ENCODE assay signal across 8 mouse cellular contexts in genomic region chr9:64050513-64051065, GRCm38 (mm10). TPM values are rescaled to one million over a fixed set of nuclear protein-coding genes. Genes with fewer than 3 reads are reported as not detected.
DNase-seq lines count a peak whose midpoint lies in the region; ATAC-seq and TF ChIP-seq lines count a peak whose summit lies in the region.

No protein-coding gene starts in this region.

- H3K79me2 ChIP-seq in liver, adult 2 months (ENCODE audit: control insufficient read depth, insufficient read depth, low read length), result no peaks in the 10 kb centered on the region

- H3K4me2 ChIP-seq in heart, embryonic 12.5 days, result peak overlapping the region; percentile 67
- H3K4me2 ChIP-seq in stomach, embryonic 15.5 days, result peak overlapping the region; percentile 58

- no peak overlapping the region for H3K27ac ChIP-seq in kidney, adult 2 months (ENCODE audit: insufficient read depth, low read depth, low read length)
- peak overlapping the region; percentile 95 for H3K27ac ChIP-seq in heart, embryonic 12.5 days (ENCODE audit: poor library complexity, severe bottlenecking)
- H3K27ac ChIP-seq in liver, adult 2 months (replicated peaks; ENCODE audit: insufficient read depth, low read depth, low read length), result peak overlapping the region; percentile 74
- peak overlapping the region; percentile 62; the same call in 1 of the 2 replicates for H3K27ac ChIP-seq in stomach, embryonic 15.5 days

- no peak for ATAC-seq in heart, embryonic 12.5 days (ENCODE audit: insufficient number of reproducible peaks, low FRiP score)
- no peak for ATAC-seq in stomach, embryonic 15.5 days (ENCODE audit: insufficient read depth, low FRiP score, low read depth)

- H3K27me3 ChIP-seq in kidney, adult 2 months (replicated peaks; ENCODE audit: control insufficient read depth, insufficient read depth, low read length), result no peaks in the 10 kb centered on the region
- H3K27me3 ChIP-seq in heart, embryonic 12.5 days (replicated peaks), result no peaks in the 10 kb centered on the region
- H3K27me3 ChIP-seq in liver, adult 2 months (ENCODE audit: control insufficient read depth, insufficient read depth, low read length), result no peaks in the 10 kb centered on the region
- H3K27me3 ChIP-seq in stomach, embryonic 15.5 days (replicated peaks), result no peaks in the 10 kb centered on the region

- DNase-seq in kidney, adult 2 months, result peak; percentile 30
- no peak for DNase-seq in kidney, postnatal 14 days
- DNase-seq in adrenal gland, postnatal 14 days, result peak; percentile 75
- peak; percentile 70 for DNase-seq in liver, adult 2 months (ENCODE audit: extremely low read depth, low read depth, low spot score)
- no peak for DNase-seq in gastrocnemius, adult 8-10 months (ENCODE audit: low spot score in 2 of 2)
- DNase-seq in spleen, postnatal 10 days (ENCODE audit: low spot score in 2 of 2), result no peak

- H3K9ac ChIP-seq in heart, embryonic 12.5 days, result peak overlapping the region; percentile 57
- H3K9ac ChIP-seq in liver, adult 2 months (ENCODE audit: low read depth, low read length), result peak overlapping the region; percentile 3; the same call in 1 of the 2 replicates
- H3K9ac ChIP-seq in stomach, embryonic 15.5 days, result no peak overlapping the region

- H3K36me3 ChIP-seq in kidney, adult 2 months (ENCODE audit: control insufficient read depth, insufficient read depth, low read length), result no peaks in the 10 kb centered on the region
- no peaks in the 10 kb centered on the region for H3K36me3 ChIP-seq in heart, embryonic 12.5 days
- H3K36me3 ChIP-seq in liver, adult 2 months (ENCODE audit: control insufficient read depth, insufficient read depth, low read length), result no peaks in the 10 kb centered on the region
- H3K36me3 ChIP-seq in stomach, embryonic 15.5 days, result no peaks in the 10 kb centered on the region

- no peak for TF ChIP-seq POLR2A in kidney, adult 2 months (IDR thresholded peaks at IDR 0.05; ENCODE audit: low read depth, low read length)
- no peak for TF ChIP-seq POLR2A in liver, adult 2 months (IDR thresholded peaks at IDR 0.05; ENCODE audit: extremely low read depth, insufficient read depth, low read length)

- H3K4me3 ChIP-seq in kidney, adult 2 months (ENCODE audit: insufficient read depth, low read depth, low read length), result no peak overlapping the region
- H3K4me3 ChIP-seq in heart, embryonic 12.5 days, result peak overlapping the region; percentile 40; the same call in 1 of the 2 replicates
- no peak overlapping the region for H3K4me3 ChIP-seq in liver, adult 2 months (ENCODE audit: insufficient read depth, low read depth, low read length)
- peak overlapping the region; percentile 40 for H3K4me3 ChIP-seq in stomach, embryonic 15.5 days (replicated peaks)

- peaks cover 4% of the 10 kb centered on the region; the same call in 1 of the 2 replicates for H3K4me1 ChIP-seq in kidney, adult 2 months (ENCODE audit: control insufficient read depth, insufficient read depth, low read length)
- peaks cover 91% of the 10 kb centered on the region for H3K4me1 ChIP-seq in heart, embryonic 12.5 days (replicated peaks)
- H3K4me1 ChIP-seq in liver, adult 2 months (ENCODE audit: control insufficient read depth, insufficient read depth, low read length), result peaks cover 26% of the 10 kb centered on the region
- peaks cover 2% of the 10 kb centered on the region; the same call in 1 of the 2 replicates for H3K4me1 ChIP-seq in stomach, embryonic 15.5 days

- 45% methylated on average over 8 of the region's 8 CpGs for WGBS in kidney, adult 2 months
- WGBS in heart, embryonic 12.5 days, result 8% methylated on average over 8 of the region's 8 CpGs
- WGBS in liver, adult 2 months, result 10% methylated on average over 8 of the region's 8 CpGs
- 34% methylated on average over 8 of the region's 8 CpGs for WGBS in stomach, embryonic 15.5 days

- no peak for TF ChIP-seq CTCF in kidney, adult 2 months (conservative IDR thresholded peaks at IDR 0.05; ENCODE audit: insufficient read depth, insufficient read length, low read depth, low read length)
- TF ChIP-seq CTCF in liver, adult 2 months (IDR thresholded peaks at IDR 0.05; ENCODE audit: low read depth, low read length), result no peak

- H3K9me3 ChIP-seq in heart, embryonic 12.5 days (replicated peaks), result no peaks in the 10 kb centered on the region
- no peaks in the 10 kb centered on the region for H3K9me3 ChIP-seq in stomach, embryonic 15.5 days

RNA-seq across cellular contexts. Expression of gene Smad6, which starts 28.7 kb away (rescaled TPM):
- polyA plus RNA-seq in kidney, adult 2 months (2012; rRNA removed), result 15.9 and 22.8 TPM in 2 replicates
- 11.1 and 12.0 TPM in 2 replicates for total RNA-seq in adrenal gland, postnatal 14 days (2021)
- 56.2 and 62.8 TPM in 2 replicates for polyA plus RNA-seq in heart, embryonic 12.5 days (2016; fragmentation: Nextera tagmentation; extraction: Ambion mirVana)
- 4.1 and 6.0 TPM in 2 replicates for total RNA-seq in liver, adult 2 months (2014; rRNA removed)
- polyA plus RNA-seq in liver, adult 2 months (2012; rRNA removed), result 11.4 and 12.6 TPM in 2 replicates
- 10.0 and 10.8 TPM in 2 replicates for polyA plus RNA-seq in stomach, embryonic 15.5 days (2015; fragmentation: Nextera tagmentation; extraction: Ambion mirVana)
- total RNA-seq in gastrocnemius, adult 8-10 months (2022), result 1 to 10 TPM; 3.2 to 5.1 (median 3.6) TPM

Comparison
In these comparisons a context has a peak if more than half of its experiments do, and no peak if none do; other contexts are left out.
1. DNase-seq: peak in kidney, adult 2 months (single experiment), adrenal gland, postnatal 14 days (single experiment) and liver, adult 2 months (single experiment); none in kidney, postnatal 14 days (single experiment), gastrocnemius, adult 8-10 months (0 of 2) and spleen, postnatal 10 days (0 of 2).
2. H3K4me3 ChIP-seq: peak in heart, embryonic 12.5 days (single experiment) and stomach, embryonic 15.5 days (single experiment); none in kidney, adult 2 months (single experiment) and liver, adult 2 months (single experiment).